Mouse (Mus musculus): ENCODE measurements at regions not wholly inside any gene's neighbourhood (a gene's known extent, or its start where the extent isn't known, plus 50 kb on each side); places are given as distances from the start of the nearest gene placed in this dataset.

GRCm38 (mm10) chr10:102685833-102686434 lies 173.9 kb downstream of the Rassf9 start:
- 82% methylated on average over 7 of the region's 7 CpGs for WGBS
- Histone ChIP-seq H3K27ac (replicated peaks; ENCODE audit: low read depth, low read length) (no peak overlapping the region), H3K27me3 (ENCODE audit: control insufficient read depth, insufficient read depth, low read length) (no peaks in the 10 kb centered on the region), H3K9me3 (ENCODE audit: control insufficient read depth, low read length) (no peaks in the 10 kb centered on the region), H3K9ac (replicated peaks; ENCODE audit: low read length) (no peak overlapping the region), H3K36me3 (ENCODE audit: control insufficient read depth, insufficient read depth, low read length) (no peaks in the 10 kb centered on the region), H3K4me1 (ENCODE audit: control insufficient read depth, insufficient read depth, low read length) (no peaks in the 10 kb centered on the region), H3K4me3 (replicated peaks; ENCODE audit: low read depth, low read length) (no peak overlapping the region), H3K4me2 (ENCODE audit: low read length) (no peak overlapping the region)
- no peak for ATAC-seq (ENCODE audit: low FRiP score, low TSS enrichment)
- DNase-seq, result no peak

GRCm38 (mm10) chr10:102667359-102667758 lies 155.3 kb downstream of the Rassf9 start:
- 87% methylated on average over 5 of the region's 5 CpGs for WGBS

GRCm38 (mm10) chr10:102659683-102660082 lies 147.7 kb downstream of the Rassf9 start:
- 88% methylated on average over 6 of the region's 6 CpGs for WGBS
- no peak overlapping the region for H3K9ac ChIP-seq (replicated peaks; ENCODE audit: low read length)
- ATAC-seq (ENCODE audit: low FRiP score, low TSS enrichment) (no peak), DNase-seq (no peak)
- H3K9me3 ChIP-seq (ENCODE audit: control insufficient read depth, low read length), result no peaks in the 10 kb centered on the region
- no peaks in the 10 kb centered on the region for H3K27me3 ChIP-seq (ENCODE audit: control insufficient read depth, insufficient read depth, low read length)
- no peak overlapping the region for H3K27ac ChIP-seq (replicated peaks; ENCODE audit: low read depth, low read length)
- no peak overlapping the region for H3K4me2 ChIP-seq (ENCODE audit: low read length)
- H3K4me1 ChIP-seq (ENCODE audit: control insufficient read depth, insufficient read depth, low read length), result no peaks in the 10 kb centered on the region
- no peak overlapping the region for H3K4me3 ChIP-seq (replicated peaks; ENCODE audit: low read depth, low read length)
- no peaks in the 10 kb centered on the region for H3K36me3 ChIP-seq (ENCODE audit: control insufficient read depth, insufficient read depth, low read length)

More at GRCm38 (mm10) chr10:102667359-102667758, 155.3 kb downstream of the Rassf9 start:
- Histone ChIP-seq H3K4me1 (ENCODE audit: control insufficient read depth, insufficient read depth, low read length) (no peaks in the 10 kb centered on the region), H3K27me3 (ENCODE audit: control insufficient read depth, insufficient read depth, low read length) (no peaks in the 10 kb centered on the region), H3K9ac (replicated peaks; ENCODE audit: low read length) (no peak overlapping the region), H3K27ac (replicated peaks; ENCODE audit: low read depth, low read length) (no peak overlapping the region), H3K9me3 (ENCODE audit: control insufficient read depth, low read length) (no peaks in the 10 kb centered on the region), H3K4me2 (ENCODE audit: low read length) (no peak overlapping the region), H3K4me3 (replicated peaks; ENCODE audit: low read depth, low read length) (no peak overlapping the region), H3K36me3 (ENCODE audit: control insufficient read depth, insufficient read depth, low read length) (no peaks in the 10 kb centered on the region)
- DNase-seq, result no peak
- no peak for ATAC-seq (ENCODE audit: low FRiP score, low TSS enrichment)

GRCm38 (mm10) chr10:102636507-102636906 lies 124.5 kb downstream of the Rassf9 start:
- Histone ChIP-seq H3K27ac (replicated peaks; ENCODE audit: low read depth, low read length) (no peak overlapping the region), H3K9me3 (ENCODE audit: control insufficient read depth, low read length) (no peaks in the 10 kb centered on the region), H3K4me2 (ENCODE audit: low read length) (no peak overlapping the region), H3K36me3 (ENCODE audit: control insufficient read depth, insufficient read depth, low read length) (no peaks in the 10 kb centered on the region), H3K27me3 (ENCODE audit: control insufficient read depth, insufficient read depth, low read length) (no peaks in the 10 kb centered on the region), H3K4me3 (replicated peaks; ENCODE audit: low read depth, low read length) (no peak overlapping the region), H3K4me1 (ENCODE audit: control insufficient read depth, insufficient read depth, low read length) (no peaks in the 10 kb centered on the region), H3K9ac (replicated peaks; ENCODE audit: low read length) (no peak overlapping the region)
- DNase-seq (no peak), ATAC-seq (ENCODE audit: low FRiP score, low TSS enrichment) (no peak)
- WGBS, result 84% methylated on average over 2 of the region's 2 CpGs

- H3K9ac ChIP-seq (replicated peaks; ENCODE audit: low read length), result no peak overlapping the region
- no peak overlapping the region for H3K4me2 ChIP-seq (ENCODE audit: low read length)
- no peak overlapping the region for H3K4me3 ChIP-seq (replicated peaks; ENCODE audit: low read depth, low read length)
- no peaks in the 10 kb centered on the region for H3K27me3 ChIP-seq (ENCODE audit: control insufficient read depth, insufficient read depth, low read length)
- 66% methylated on average over 4 of the region's 4 CpGs for WGBS
- no peak overlapping the region for H3K27ac ChIP-seq (replicated peaks; ENCODE audit: low read depth, low read length)
- H3K4me1 ChIP-seq (ENCODE audit: control insufficient read depth, insufficient read depth, low read length), result no peaks in the 10 kb centered on the region
- H3K9me3 ChIP-seq (ENCODE audit: control insufficient read depth, low read length), result no peaks in the 10 kb centered on the region
- DNase-seq (no peak), ATAC-seq (ENCODE audit: low FRiP score, low TSS enrichment) (no peak)
- H3K36me3 ChIP-seq (ENCODE audit: control insufficient read depth, insufficient read depth, low read length), result no peaks in the 10 kb centered on the region
Observed at GRCm38 (mm10) chr10:102633438-102633837, 121.4 kb downstream of the Rassf9 start.

- no peak overlapping the region for H3K9ac ChIP-seq (replicated peaks; ENCODE audit: low read length)
- no peaks in the 10 kb centered on the region for H3K9me3 ChIP-seq (ENCODE audit: control insufficient read depth, low read length)
- H3K27me3 ChIP-seq (ENCODE audit: control insufficient read depth, insufficient read depth, low read length), result no peaks in the 10 kb centered on the region
- no peaks in the 10 kb centered on the region for H3K4me1 ChIP-seq (ENCODE audit: control insufficient read depth, insufficient read depth, low read length)
- no peak overlapping the region for H3K4me3 ChIP-seq (replicated peaks; ENCODE audit: low read depth, low read length)
- ATAC-seq (ENCODE audit: low FRiP score, low TSS enrichment), result no peak
- DNase-seq, result no peak
- no peaks in the 10 kb centered on the region for H3K36me3 ChIP-seq (ENCODE audit: control insufficient read depth, insufficient read depth, low read length)
- no peak overlapping the region for H3K4me2 ChIP-seq (ENCODE audit: low read length)
- H3K27ac ChIP-seq (replicated peaks; ENCODE audit: low read depth, low read length), result no peak overlapping the region
Observed at GRCm38 (mm10) chr10:102628609-102629008, 116.6 kb downstream of the Rassf9 start.

GRCm38 (mm10) chr10:102623895-102624294 lies 111.9 kb downstream of the Rassf9 start:
- no peak for ATAC-seq (ENCODE audit: low FRiP score, low TSS enrichment)
- 72% methylated on average over 3 of the region's 3 CpGs for WGBS

GRCm38 (mm10) chr10:102622583-102623008 lies 110.6 kb downstream of the Rassf9 start:
- H3K9ac ChIP-seq (replicated peaks; ENCODE audit: low read length), result no peak overlapping the region
- H3K4me2 ChIP-seq (ENCODE audit: low read length), result no peak overlapping the region
- no peak for DNase-seq
- ATAC-seq (ENCODE audit: low FRiP score, low TSS enrichment), result no peak
- H3K27ac ChIP-seq (replicated peaks; ENCODE audit: low read depth, low read length), result no peak overlapping the region
- 79% methylated on average over 2 of the region's 2 CpGs for WGBS
- H3K4me1 ChIP-seq (ENCODE audit: control insufficient read depth, insufficient read depth, low read length), result no peaks in the 10 kb centered on the region
- H3K27me3 ChIP-seq (ENCODE audit: control insufficient read depth, insufficient read depth, low read length), result no peaks in the 10 kb centered on the region
- H3K9me3 ChIP-seq (ENCODE audit: control insufficient read depth, low read length), result no peaks in the 10 kb centered on the region
- H3K4me3 ChIP-seq (replicated peaks; ENCODE audit: low read depth, low read length), result no peak overlapping the region
- no peaks in the 10 kb centered on the region for H3K36me3 ChIP-seq (ENCODE audit: control insufficient read depth, insufficient read depth, low read length)

More at GRCm38 (mm10) chr10:102623895-102624294, 111.9 kb downstream of the Rassf9 start:
- H3K27ac ChIP-seq (replicated peaks; ENCODE audit: low read depth, low read length), result no peak overlapping the region
- H3K9ac ChIP-seq (replicated peaks; ENCODE audit: low read length), result no peak overlapping the region
- no peaks in the 10 kb centered on the region for H3K36me3 ChIP-seq (ENCODE audit: control insufficient read depth, insufficient read depth, low read length)
- H3K4me3 ChIP-seq (replicated peaks; ENCODE audit: low read depth, low read length), result no peak overlapping the region
- no peaks in the 10 kb centered on the region for H3K9me3 ChIP-seq (ENCODE audit: control insufficient read depth, low read length)
- H3K4me1 ChIP-seq (ENCODE audit: control insufficient read depth, insufficient read depth, low read length), result no peaks in the 10 kb centered on the region
- no peak for DNase-seq
- H3K4me2 ChIP-seq (ENCODE audit: low read length), result no peak overlapping the region
- no peaks in the 10 kb centered on the region for H3K27me3 ChIP-seq (ENCODE audit: control insufficient read depth, insufficient read depth, low read length)

- Histone ChIP-seq H3K4me2 (ENCODE audit: low read length) (no peak overlapping the region), H3K4me1 (ENCODE audit: control insufficient read depth, insufficient read depth, low read length) (no peaks in the 10 kb centered on the region), H3K9ac (replicated peaks; ENCODE audit: low read length) (no peak overlapping the region), H3K27me3 (ENCODE audit: control insufficient read depth, insufficient read depth, low read length) (no peaks in the 10 kb centered on the region), H3K4me3 (replicated peaks; ENCODE audit: low read depth, low read length) (no peak overlapping the region), H3K9me3 (ENCODE audit: control insufficient read depth, low read length) (no peaks in the 10 kb centered on the region), H3K36me3 (ENCODE audit: control insufficient read depth, insufficient read depth, low read length) (no peaks in the 10 kb centered on the region), H3K27ac (replicated peaks; ENCODE audit: low read depth, low read length) (no peak overlapping the region)
- WGBS, result 85% methylated on average over 2 of the region's 2 CpGs
- ATAC-seq (ENCODE audit: low FRiP score, low TSS enrichment), result no peak
- no peak for DNase-seq
Observed at GRCm38 (mm10) chr10:102618711-102619110, 106.7 kb downstream of the Rassf9 start.

Measured in midbrain, embryonic 14.5 days (tissue).